Comparison of ENCODE assay signal across 18 mouse cellular contexts in the genomic region with DNA sequence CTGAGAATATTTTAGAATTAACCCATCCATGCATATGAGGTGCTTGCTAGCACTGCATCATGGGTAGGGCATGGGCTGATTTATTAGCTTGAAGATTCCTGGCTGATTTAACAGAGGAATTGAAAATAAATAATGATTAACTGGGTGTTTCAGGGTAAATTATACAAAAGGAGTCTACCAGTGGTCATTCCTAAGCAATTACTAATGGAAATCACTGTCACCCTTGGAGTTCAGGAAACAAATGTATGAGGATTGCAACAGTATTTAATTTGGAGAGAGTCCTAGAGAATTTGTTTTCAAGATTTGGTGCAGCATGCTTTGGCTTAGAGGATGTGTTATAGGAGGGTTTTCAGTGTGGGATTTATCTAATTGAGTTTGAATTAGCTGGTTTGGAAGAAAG.
"Had no signal": no experiment of that assay in that cellular context is flagged by ENCODE, and none has a peak within 500 bp of the region (broad histone marks: within the 10 kb centered on the region; RNA-seq: fewer than 3 reads in every experiment).

No protein-coding gene starts in this region.

- ATAC-seq: liver, postnatal 0 days; midbrain, embryonic 13.5 days; midbrain, embryonic 15.5 days had no signal

- DNase-seq: liver, postnatal 0 days; lung, adult 2 months; lung, postnatal 10 days; lung, postnatal 36 days; retina, postnatal 1 day; right cerebral cortex, adult 18-20 months; right cerebral cortex, postnatal 25 days; right cerebral cortex, postnatal 4 days; spleen, adult 18-20 months; thymus, adult 18-20 months; thymus, postnatal 14 days; thymus, postnatal 36 days had no signal

- H3K27me3 ChIP-seq: megakaryocyte, embryonic 14.5 days; midbrain, embryonic 13.5 days; midbrain, embryonic 15.5 days; neural tube, embryonic 12.5 days had no signal

- H3K4me2 ChIP-seq: midbrain, embryonic 11.5 days; midbrain, embryonic 13.5 days; midbrain, embryonic 15.5 days; neural tube, embryonic 12.5 days had no signal

- H3K4me3 ChIP-seq: megakaryocyte, embryonic 14.5 days; midbrain, embryonic 13.5 days; midbrain, embryonic 15.5 days; neural tube, embryonic 12.5 days had no signal

- H3K4me1 ChIP-seq: megakaryocyte, embryonic 14.5 days; midbrain, embryonic 13.5 days; midbrain, embryonic 15.5 days; neural tube, embryonic 12.5 days had no signal

- H3K9me3 ChIP-seq: midbrain, embryonic 13.5 days; midbrain, embryonic 15.5 days; neural tube, embryonic 12.5 days had no signal

- H3K9ac ChIP-seq: liver, postnatal 0 days; midbrain, embryonic 13.5 days; midbrain, embryonic 15.5 days; neural tube, embryonic 12.5 days had no signal

- H3K36me3 ChIP-seq: midbrain, embryonic 13.5 days; midbrain, embryonic 15.5 days; neural tube, embryonic 12.5 days had no signal

- H3K27ac ChIP-seq: macrophage; midbrain, embryonic 13.5 days; midbrain, embryonic 15.5 days; neural tube, embryonic 12.5 days had no signal
